Mouse (Mus musculus) naive thymus-derived CD4-positive, alpha-beta T cell, adult 2 months (primary cell): Measurements from ENCODE around the gene Trim2.

Source experiments
- DNase-seq: peaks from one replicate; pipeline ENCODE4 v3.0.0-alpha.2; 2011; ENCODE audit warnings: low read depth

Trim2 gene

DNA sequence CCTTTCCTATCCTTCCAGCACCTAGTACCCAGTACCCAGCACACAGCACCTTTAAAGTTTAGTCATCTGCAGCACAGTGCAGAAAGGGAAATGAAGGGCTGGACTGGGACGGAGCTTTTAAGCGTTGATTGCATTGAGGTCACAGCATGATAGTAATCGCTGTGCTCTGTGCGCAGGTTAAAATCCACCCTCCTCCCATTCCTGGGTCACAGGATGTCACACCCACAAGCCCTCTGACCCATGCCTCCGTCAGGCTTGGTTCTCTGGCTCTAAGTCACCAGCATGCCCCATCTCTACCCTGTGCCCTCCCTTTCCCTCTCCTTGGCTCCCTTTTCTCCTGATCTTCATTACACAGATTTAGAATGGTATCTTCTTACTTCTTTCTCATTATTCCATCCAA is 20.4 kb downstream of the Trim2 start:
- DNase-seq, result no peak

DNA sequence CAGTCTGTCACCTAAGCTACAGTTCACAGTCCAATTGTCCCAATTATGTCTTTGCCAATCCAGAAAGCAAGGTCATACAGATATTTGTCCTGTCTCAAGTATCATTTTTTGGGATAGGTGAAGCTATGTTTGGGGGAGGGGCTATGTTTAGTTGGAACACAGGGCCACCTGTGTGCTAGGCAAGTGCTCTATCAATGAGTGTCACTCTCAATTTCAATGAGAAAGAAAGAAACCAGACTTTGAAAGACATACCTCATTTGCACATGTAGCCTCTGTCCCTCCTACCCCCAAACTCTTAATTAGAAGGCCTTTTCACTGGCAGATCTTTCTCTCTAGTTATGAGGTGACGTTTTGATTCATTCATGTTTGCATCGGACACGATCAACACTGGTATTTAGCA is 21.9 kb downstream of the Trim2 start:
- DNase-seq, result no peak

DNA sequence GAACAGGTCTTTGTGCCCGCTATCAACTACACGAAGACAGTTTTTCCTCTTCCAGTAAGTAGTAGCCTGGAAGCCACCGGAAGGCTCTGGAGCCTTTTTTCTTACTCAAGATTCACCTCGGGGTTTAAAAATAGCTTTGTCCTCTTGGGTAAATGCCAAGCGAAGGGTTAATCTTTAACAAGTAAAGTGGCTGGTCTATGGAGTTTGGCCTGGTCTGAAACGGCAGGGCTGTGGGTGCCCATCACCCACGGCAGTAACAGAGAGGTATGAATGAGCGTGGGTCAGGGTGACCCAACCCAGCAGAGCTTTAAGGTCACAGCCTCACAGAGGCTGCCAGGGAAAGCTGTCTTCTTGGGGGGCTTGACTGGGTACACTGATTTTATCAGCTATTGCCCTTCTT is 23.2 kb downstream of the Trim2 start:
- DNase-seq, result no peak

DNA sequence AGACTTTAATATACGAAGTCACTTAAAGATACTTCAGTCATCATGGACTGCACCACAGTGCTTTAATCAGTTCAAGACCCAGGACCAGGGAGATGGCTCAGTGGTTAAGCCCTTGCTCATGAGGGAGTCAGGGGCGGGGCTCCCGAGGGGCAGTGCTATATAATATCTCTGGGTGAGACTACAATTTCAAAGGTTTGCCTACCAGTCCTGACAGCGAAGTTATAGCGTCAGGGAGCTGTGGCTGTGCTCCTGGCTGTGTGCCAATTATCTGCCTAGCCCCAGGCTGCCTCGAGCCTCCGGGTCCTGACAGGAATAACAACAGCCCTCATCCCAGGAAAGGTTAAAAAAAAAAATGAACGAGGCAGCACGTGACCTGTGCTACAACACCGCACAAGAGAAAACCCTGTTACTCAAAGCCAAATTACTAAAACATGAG is 24.7 kb downstream of the Trim2 start:
- no peak for DNase-seq

GRCm38 (mm10) chr3:84278809-84279208 is 27.9 kb downstream of the Trim2 start:
- no peak for DNase-seq

DNA sequence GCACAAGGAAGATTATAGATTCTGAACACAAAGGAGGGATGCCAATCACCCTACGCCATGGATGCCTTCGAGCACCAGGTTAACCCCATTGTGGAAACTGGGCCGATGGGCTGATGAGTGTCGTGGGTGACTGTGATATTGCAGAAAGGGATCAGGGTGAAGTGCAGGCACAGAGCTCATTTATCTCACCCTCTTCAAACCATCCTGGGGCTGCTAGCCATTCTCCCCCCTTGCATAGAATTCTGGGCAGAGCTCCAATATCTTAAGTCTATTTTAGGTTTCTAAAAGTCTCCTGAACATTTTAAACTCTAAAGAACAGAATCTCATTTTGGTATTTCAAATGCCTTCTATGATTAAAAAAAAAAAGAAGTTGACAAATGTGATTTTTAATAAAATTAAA is 31.6 kb downstream of the Trim2 start:
- DNase-seq, result no peak

GRCm38 (mm10) chr3:84272293-84273015 is 34.2 kb downstream of the Trim2 start:
- DNase-seq, result no peak

- no peak for DNase-seq
These were observed 34.9 kb downstream of the Trim2 start for GRCm38 (mm10) chr3:84271794-84272193.

- DNase-seq, result no peak
These were observed 35.6 kb downstream of the Trim2 start for GRCm38 (mm10) chr3:84271058-84271457.

DNA sequence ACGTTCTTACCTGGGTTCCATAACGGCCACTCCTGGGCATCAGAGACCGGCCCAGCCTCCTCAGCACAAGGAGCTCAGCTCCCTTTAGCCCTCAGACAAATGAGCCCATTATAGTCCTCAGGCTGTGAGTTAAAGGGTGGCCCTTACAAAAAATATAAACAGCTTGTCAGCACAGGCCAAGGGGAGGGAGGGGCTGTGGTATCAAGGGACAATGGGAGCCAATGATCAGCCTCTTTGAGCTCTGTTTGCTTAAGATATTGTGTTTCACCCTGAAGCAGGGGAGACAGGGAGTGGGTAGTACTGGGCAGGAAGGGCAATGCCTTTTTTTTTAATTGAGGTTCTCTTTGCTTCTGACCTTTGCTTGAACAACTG is 36.1 kb downstream of the Trim2 start:
- DNase-seq, result no peak

- DNase-seq, result no peak
These were observed 36.6 kb downstream of the Trim2 start for GRCm38 (mm10) chr3:84269987-84270623.

GRCm38 (mm10) chr3:84268434-84268833 is 38.2 kb downstream of the Trim2 start:
- no peak for DNase-seq

DNA sequence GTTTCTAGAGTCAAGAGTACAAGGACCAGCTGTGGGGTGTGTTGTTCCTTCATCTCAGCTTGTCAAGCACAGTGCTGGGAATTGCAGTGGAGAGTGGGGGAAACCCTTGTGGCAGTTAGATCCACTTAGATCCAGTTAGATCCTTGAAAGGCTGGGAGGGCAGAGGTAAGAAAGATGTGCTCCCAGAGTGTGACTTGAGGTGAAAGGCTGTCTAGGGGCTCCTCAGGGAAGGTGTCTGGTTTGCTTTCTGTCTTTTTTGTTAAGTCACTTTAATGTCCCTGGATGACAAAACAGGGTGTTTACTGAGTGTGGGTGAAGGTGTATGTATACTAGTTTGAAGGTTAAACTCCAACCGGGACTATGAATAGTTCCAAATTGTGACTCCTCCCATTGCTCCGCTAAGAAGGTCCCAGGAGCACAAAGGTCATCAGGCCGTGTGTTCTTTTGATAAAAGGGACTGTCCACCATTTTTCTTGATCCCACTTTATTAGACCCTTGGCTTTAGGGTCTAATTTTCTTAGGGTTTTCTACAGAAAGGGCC is 40.2 kb downstream of the Trim2 start:
- DNase-seq, result no peak

- no peak for DNase-seq
These were observed 41.6 kb downstream of the Trim2 start for GRCm38 (mm10) chr3:84265084-84265483.

DNA sequence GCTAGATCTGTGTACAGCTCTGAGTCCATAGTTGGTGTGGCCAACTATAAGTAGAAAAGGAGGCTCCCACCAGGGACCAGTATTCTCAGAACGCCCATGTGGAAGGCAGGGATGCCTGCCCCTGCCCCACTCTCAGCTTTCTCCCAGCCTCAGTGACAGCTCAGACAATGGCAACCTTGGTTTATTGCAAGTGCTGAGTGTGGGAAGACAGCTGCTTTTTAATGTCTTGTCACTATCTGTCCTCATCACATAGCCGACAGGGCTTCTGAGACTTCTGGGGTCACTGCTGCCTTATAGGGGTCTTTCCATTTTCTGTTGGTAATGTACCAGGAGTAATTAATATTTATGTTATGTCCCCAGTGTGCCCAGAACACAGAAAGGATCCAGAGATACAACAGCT is 42.3 kb downstream of the Trim2 start:
- no peak for DNase-seq

- no peak for DNase-seq
These were observed 43.9 kb downstream of the Trim2 start for GRCm38 (mm10) chr3:84262804-84263203.

- DNase-seq, result no peak
These were observed 44.8 kb downstream of the Trim2 start for GRCm38 (mm10) chr3:84261863-84262262.

- no peak for DNase-seq
These were observed 45.8 kb downstream of the Trim2 start for GRCm38 (mm10) chr3:84260837-84261236.

GRCm38 (mm10) chr3:84260024-84260535 is 46.6 kb downstream of the Trim2 start:
- no peak for DNase-seq

- DNase-seq, result peak; percentile 70
These were observed 47.2 kb downstream of the Trim2 start for GRCm38 (mm10) chr3:84259281-84260023.

DNA sequence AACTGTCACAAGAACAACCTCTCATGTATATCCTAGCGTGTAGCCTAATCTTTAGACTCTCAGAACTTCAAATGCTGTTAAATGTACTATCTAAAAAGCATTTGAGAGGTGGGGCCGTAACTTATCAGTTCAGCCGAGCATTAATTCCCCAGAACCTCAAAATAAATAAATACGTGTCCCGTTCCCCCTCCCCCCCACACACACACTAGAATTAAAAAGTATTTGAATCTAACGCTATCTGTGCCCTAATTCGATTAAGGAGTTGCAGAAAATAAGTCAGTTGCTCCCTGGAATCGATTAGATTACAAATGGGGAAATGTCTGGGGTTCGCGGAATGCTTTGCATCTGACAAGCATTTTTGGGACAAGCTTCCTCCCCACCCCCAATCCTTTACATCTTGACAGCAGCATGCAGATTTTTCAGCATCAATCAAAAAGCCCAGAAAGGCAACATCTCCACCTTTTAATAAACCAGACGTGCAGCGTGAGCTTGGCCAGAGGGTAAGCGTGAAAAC is 48.1 kb downstream of the Trim2 start:
- peak; percentile 8 for DNase-seq

DNA sequence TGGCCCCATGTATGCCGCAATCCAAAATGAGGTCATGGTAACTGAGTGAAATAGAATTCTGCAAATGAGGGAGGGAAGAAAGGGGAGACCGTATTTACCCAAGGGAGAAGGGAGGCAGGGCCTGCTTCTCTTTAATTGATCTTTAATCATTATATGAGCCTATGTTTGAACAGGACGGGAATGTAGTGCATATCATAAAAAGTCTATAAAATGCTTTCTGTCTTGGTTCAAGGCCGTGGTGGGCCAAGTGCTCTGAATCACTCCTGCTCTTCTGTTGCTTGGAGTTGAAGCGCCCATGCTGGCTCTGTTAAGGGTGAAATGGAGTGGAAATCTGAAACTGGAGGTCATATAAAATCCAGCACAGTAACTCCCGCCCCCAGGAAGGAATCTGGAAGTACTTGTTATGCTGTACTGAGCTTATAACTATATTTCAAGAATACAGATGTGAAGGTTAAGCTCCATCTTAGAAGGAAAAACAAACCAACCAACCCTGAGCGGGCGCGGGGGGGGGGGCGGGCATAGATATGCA is 48.6 kb downstream of the Trim2 start:
- no peak for DNase-seq
